Mouse (Mus musculus): ENCODE measurements around the gene March7.

The March7 gene

DNA sequence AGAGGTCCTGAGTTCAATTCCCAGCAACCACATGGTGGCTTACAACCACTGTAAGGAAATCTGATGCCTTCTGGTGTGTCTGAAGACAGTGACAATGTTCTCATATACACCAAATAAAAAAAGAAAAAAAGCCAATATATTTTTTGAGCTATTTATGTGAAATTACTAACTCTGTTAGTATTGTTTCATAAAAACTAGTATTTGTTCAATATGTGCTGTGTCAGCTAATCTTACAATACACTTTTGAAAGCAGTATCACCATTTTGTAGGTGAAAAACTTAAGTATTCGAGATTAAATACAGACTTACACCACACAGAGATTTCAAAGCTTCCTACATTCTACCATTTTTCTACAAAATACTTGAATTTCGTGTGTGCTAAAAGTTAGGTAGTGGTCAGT is 5.0 kb downstream of the March7 start:
- no peak for DNase-seq (ENCODE audit: low read depth, low spot score)

DNA sequence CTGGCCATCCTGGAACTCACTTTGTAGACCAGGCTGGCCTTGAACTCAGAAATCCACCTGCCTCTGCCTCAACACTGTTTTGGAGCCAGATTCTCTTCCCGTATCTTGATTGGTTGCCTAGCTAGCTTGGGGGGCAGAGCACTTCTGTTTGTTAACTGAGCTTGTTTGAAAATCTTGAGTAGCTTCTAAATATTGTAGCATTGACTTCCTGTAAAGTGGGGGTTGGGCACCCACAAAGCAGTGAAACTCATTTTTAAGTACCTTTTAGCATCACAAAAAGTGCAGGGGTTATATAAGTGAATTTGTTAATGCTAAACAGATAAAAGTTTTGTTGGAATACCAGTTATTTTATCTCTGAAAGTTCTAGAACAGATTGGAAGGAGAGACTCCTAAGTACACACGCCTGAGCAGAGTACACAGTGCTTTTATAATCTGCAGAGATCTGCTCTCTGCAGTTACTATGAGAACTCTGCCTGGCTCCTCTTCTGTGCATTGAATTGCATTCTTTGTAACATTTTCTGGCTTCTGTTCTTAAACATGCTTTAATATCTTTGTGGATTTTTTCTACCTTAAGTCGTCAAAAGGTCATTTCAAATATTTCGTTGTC is 7.0 kb downstream of the March7 start:
- DNase-seq (ENCODE audit: low read depth, low spot score): peak; percentile 24

DNA sequence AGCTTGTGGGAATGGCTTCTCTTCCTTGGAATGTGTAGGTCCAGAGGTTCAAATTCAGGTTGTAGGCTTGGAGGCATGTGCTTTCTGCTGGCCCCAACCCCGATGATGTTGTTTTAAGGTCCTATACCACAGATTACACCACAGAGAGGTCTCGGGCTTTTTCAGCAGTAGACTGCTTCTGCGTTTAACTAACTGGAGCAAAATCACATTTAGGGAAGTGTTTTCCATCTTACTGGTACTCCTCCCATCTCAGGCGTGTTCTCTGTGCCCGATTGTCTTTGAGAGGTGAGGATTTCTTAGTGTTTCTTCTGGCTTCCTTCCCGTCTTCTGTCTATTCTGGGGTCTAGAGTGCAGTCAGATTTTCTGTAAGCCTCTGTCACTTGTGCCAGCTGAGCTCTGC is 7.9 kb downstream of the March7 start:
- DNase-seq (ENCODE audit: low read depth, low spot score): no peak

DNA sequence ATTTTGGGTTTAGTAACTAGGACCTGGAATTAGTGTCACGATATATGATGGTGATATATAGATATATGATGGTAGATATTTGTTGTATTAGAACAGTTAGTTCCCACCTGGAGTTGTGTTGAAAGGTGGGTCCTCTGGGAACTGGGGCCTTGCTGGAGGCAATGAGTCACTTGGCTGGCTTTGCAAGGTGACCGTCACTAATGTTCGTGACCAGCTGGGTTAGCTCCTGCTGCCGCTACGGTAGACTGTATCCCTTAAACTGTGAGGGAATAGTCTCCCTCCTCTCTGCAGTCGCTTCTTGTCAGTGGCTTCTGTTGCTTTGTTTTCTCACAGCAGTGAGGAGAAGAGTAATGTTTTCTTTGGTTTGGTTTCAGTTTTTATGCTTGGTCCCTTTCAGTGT is 11.5 kb downstream of the March7 start:
- DNase-seq (ENCODE audit: low read depth, low spot score): peak; percentile 75

DNA sequence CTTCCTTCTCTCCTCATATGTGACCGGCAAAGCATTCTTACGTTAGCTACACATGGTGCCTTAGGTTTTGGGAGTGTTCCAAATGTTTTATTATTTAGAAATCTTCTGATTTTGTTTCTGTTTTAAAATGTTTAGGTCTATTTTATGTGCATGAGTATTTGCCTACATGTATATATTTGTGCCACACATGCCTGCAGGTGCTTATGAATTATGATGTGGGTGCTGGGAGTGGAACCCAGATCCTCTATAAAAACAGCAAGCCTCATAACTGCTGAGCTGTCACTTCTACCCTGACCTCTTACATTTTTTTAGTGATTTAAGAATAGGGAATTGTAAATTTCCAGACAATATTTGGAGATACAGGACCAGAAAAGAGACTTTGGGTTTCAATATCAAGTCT is 12.3 kb downstream of the March7 start:
- DNase-seq (ENCODE audit: low read depth, low spot score): no peak

DNA sequence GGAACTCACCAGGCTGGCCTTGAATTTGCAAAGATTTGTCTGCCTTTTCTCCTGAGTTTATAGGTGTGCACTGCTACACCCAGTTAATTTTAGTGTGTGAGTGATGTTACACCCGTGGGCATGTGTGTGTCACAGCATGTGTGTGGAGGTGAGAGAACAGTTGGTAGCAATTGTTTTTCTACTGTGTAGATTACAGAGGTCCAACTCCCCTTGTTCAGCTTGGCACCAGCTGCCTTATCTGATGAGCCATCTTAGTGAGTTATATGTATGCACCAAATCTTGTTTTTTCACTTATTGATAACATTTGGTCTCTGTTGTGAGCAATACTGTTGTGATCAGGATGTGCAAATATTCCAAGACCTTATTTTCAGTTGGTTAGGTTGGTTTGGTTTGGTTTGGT is 13.8 kb downstream of the March7 start:
- peak; percentile 41 for DNase-seq (ENCODE audit: low read depth, low spot score)

DNA sequence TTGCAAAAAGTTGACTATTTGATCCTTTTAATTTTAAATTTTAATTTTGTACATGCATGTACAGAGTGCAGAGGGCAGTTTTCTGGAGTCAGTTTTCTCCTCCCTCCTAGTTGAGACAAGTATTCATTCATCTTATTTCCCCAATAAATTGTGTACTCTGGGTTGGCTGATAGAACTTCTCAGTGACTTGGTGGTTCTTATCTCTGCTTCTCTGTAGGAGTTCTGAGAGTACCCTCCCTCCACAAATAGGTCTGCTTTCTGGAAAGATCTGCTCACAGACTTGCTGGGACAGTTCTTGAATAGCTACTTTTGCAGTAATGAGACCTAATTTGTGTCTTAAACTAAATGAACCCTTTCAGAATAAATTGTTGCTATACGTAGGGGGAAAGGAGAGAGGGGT is 18.8 kb downstream of the March7 start:
- DNase-seq (ENCODE audit: low read depth, low spot score): no peak

DNA sequence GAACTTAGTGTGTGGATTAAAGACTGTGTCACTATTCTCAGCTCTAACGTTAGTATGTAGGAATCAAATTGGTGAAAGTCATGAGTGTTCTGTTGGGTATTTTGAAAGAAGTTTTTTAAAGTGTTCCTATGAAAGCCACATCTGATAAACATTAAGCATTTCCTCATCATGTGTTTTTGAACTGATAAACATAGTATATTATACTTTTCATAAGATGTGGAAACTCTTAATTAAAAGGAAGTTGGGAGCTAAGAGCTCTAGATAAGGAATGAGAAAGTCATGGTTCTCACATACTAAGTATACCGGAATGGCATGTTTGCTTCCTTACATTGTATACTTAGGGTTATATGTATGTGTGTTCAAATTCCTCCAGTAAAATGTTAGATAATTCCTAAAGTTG is 20.7 kb downstream of the March7 start:
- DNase-seq (ENCODE audit: low read depth, low spot score): no peak

DNA sequence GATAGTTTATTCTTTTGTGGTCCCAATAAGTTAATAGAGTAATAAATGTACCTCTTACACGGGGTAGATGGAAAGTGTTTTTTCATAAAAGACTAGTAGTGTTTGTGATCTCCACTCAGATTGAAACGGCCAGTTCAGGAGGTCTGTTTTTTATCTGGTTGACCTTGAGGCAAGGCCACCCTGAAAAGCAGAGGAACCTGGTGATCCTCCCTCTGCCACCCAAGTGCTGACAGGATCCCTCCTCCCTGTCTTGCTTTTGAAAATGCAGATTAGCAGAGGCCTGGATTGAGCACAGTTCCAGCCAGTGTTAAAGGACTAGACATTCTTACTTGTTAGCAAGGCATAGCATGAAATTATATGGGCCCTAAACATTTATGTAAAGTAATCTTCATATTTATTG is 23.5 kb downstream of the March7 start:
- DNase-seq (ENCODE audit: low read depth, low spot score): no peak

DNA sequence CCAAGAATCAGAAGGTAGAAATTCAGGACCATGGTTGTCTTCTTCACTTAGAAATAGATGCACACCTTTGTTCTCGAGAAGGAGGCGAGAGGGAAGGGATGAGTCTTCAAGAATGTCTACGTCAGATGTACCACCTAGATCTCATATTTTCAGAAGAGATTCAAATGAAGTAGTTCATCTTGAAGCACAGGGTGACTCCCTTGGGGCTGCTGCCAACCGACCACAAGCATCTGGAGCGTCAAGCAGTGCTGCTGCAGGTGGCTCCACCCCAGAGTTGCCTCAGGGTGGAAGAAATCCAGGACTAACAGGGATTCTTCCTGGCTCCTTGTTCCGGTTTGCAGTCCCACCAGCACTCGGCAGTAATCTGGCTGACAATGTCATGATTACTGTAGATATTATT is 24.8 kb downstream of the March7 start:
- DNase-seq (ENCODE audit: low read depth, low spot score): peak; percentile 23

DNA sequence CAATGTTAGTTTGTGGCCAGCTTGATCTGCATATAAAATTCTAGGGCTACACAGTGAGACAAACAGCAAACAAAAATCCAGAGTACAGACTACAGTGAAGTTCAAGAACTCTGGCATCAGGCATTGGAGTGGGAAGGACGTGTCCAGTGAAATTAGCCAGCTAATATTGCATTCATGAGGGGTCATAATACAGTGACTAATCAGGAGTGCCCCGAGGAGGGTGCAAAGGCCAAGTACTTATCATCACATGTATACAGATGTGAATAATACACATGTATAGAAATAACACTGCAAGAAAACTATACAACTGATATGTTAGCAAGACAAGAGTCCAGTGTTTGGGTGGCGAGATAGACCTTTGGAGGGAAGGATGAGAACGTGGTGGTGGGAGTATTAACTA is 43.1 kb downstream of the March7 start:
- no peak for DNase-seq (ENCODE audit: low read depth, low spot score)

DNA sequence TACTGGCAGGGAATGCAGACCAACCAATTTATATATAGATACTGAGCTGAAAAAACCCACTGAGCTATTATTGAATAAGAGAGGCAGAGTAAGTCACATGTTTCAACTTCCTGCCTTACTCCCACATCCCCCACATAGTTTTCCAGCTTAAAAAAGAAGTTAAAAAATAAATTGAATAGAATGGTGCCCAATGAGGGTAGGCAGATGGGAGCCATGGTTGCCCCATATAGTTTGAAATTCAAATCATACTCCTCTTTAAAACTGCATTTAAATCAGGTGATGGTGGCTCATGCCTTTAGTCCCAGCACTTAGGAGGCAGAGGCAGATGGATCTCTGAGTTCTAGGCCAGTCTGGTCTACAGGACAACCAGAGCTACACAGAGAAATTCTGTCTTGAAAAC is 43.8 kb downstream of the March7 start:
- peak; percentile 66 for DNase-seq (ENCODE audit: low read depth, low spot score)

DNA sequence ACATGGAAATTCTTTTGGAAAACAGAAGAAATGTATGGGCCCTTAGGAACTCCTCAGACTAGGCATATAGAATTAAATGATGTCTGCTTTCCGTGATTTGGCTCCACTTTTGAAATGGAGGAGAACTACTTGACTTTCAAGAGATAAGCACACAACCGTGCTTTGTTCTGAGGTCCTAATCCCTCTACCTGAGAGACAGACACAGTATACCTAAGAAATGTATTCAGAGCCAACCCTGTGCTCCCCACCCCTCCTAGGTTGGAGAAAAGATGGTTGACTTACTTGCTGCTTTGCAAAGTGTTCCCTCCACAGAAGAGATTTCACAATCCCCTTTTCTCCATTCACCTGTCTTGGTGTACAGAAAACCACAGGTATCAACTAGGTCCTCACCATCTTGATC is 47.1 kb downstream of the March7 start:
- DNase-seq (ENCODE audit: low read depth, low spot score): no peak

DNA sequence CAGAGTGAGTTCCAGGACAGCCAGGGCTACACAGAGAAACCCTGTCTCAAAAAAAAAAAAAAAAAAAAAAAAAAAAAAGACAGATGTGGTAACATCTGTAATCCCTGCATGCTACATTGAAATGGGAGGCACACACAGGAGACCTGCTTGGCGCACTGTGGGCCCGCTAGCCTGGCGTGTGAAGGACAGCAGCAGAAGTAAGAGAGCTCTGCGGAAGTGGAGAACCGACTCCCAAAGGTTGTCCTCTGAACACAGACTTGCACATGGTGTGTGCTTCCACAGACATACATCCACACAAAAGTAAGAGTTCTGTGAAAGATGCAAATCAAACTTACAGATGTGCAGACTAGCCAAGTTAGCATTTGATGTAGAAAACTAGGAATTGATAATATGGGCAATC is 49.5 kb downstream of the March7 start:
- no peak for DNase-seq (ENCODE audit: low read depth, low spot score)

DNA sequence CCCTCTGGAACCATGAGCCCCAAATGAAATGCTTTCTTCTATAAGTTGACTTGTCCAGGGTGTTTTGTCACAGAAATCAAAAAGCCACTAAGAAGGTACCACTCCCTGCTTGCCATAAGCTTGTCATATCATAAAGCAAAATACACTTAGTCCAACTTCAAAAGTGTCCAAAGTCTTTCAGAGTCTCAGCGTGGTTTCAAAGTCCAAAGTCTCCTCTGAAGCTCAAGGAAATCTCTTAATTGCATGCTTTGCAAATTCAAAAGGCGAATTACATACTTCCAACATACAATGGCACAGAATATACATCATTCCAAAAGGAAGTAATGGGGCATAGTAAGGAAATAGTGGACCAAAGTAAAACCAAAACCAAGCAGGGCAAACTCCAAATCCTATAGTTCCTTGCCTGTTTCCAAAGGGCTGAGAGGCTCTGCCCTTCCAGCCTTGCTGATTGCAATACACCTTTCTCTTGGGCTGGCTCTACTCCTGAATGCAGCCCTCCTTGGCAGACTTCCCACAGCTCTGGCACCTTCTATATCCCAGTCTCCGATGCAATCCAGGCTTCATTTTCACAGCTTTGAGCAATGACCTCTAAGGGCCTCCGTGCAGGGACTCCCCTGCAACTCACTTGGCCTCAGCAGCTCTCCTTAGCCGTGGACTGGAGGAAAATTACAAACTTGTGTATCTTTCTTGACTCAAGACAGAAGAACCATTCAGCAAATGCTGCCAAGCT is 51.1 kb downstream of the March7 start:
- DNase-seq (ENCODE audit: low read depth, low spot score): no peak

DNA sequence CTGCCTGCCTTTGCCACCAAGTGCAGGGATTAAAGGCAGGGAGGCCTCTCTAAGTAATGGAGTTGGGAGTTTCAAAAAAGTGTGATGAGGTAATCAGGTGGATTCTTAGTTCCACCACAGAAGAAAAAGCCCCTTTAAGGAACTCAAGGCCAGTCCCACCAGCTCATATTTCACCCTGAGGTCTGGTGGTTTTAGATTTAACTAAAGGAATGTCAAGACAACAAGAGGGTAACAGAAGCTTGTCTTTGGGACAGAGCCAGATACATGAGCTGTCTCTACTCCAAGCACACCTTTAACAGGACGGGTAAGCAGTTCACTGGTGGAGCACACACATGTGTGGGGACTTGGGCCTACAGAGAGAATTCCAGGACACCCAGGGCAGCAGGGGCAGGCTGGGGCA is 57.9 kb downstream of the March7 start:
- DNase-seq (ENCODE audit: low read depth, low spot score): no peak

DNA sequence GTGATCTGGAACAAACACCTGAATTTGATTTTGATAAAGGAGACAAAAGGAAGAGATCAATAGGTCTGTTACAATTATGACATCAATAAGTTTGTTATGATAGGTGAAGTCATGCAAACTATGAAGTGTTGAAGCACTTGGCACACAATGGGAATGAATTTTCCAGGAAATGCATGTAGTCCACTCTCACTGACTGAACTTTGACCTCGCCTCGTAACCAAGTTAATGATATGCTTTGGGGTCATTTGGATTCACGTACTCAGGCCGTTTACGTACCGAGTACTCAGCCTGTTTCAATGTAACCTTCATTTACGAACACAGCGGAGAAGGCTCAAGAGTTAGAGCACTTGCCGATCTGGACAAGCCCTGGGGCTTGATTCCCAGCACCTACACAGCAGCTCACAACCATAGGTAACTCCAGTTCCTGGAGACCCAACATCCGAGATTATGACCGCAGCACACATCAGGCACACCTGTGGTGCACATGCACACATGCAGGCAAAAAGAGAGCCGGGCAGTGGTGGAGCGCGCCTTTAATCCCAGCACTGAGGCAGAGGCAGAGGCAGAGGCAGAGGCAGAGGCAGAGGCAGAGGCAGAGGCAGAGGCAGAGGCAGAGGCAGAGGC is 60.3 kb downstream of the March7 start:
- DNase-seq (ENCODE audit: low read depth, low spot score): no peak

DNA sequence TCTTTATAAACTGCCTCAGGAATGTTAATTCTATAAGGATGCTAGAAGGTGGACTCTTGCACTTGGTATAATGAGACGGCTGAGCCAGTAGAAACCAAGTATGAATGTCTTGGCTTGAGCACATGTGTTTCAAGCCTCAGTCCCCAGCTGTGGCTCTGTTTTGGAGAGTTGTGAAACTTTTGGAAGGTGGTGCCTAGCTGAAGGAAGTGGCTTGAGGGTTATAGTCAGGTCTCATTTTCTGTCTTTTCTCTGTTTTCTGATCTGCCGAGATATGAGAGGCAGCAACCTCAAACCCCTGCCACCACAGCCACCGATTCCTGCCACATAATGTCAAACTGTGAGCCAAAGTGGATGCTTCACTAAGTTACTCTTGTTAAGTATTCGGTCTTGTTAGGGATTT is 68.9 kb downstream of the March7 start:
- DNase-seq (ENCODE audit: low read depth, low spot score): no peak

DNA sequence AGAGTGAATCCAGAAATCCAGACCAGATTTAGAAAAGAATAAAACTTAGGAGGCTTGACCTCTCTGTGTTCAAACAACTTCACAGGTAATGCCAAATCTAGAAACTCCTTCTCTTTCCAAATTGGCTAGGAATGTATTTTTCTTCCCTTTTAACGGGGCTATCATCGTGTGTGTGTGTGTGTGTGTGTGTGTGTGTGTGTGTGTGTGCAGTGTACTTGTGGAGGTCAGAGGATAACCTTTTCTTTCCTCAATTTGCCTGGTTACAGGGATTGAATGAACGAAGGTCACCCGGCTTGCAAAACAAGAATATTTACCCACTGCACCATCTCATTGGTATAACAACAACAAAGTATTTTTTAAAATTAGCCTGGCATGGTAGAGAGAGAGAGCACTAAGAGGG is 72.9 kb downstream of the March7 start:
- DNase-seq (ENCODE audit: low read depth, low spot score): no peak

DNA sequence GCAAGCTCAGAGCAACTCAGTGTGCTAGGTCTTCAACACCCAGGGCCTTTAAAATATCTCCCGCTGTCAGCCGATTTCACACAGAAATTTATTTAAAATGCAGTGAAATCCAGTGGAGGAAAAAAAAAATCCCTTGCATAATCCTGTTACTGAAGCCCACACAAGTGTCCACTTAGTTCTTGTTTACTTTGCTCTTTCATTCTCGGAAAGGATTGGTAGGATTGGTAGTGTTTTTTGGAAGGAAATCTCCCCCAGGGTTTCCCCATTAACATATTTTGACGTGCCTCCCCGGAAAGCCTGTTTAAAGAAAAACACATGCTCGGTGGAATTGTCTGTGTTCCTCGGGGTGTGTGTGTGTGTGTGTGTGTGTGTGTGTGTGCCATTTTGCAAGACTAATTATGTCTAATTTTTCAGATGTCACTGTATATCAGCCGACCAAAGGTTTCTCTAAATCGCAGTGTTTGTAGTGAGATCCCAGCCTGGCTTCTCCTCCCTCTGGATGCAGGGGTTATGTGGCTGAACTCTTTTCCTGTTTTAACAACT is 73.6 kb downstream of the March7 start:
- peak; percentile 23 for DNase-seq (ENCODE audit: low read depth, low spot score)

DNA sequence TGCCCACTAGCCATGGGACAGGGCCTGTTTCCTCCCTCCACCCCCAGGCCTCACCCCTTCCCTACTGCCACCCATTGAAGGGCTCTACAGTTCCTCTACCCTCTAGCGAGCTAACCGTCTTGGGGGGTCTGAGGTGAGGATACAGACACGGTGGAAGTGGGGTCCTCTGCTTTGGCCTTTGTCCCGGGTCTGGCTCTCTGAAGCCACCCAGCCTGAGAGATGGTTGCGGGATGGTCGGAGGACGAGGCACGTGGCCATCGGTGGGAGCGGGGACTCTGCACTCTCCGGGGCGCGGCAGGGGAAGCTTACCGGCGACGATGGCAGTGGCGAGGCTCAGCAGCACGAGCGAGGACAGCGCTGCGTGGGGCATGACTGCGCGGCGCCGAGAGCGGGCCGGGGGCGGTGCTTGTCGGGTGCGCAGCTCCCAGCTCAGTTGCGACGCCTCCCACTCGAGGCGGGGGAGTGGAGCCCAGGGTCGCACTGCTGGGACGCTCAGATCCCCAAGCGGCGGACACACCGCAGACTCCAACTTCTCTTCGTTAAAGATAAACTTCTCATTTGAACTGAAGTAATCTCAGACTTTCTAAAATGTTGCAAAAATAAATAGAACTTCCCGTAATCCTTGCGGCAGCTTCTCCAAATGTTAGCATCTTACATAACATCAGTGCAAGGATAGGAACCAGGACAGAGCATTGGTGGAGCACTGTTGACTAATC is 74.2 kb downstream of the March7 start:
- DNase-seq (ENCODE audit: low read depth, low spot score): peak; percentile 66

DNA sequence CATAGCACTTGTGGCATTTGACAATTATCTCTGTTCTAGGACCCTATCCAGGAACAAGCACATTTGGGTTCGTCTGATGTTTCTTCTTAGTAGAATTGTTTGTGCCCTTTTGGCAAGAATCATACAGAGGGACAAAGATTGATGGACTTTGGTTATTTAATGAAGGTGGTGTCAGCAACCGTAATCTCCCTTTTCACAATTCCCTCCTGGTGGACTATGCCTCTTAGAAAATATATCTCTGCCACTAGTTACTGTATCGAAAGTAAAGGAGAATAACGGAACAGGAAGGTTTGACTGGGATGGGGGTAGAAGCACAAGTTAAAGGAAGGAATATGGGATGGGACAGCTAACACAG is 74.8 kb downstream of the March7 start, which contains the start of gene Cd302:
TSS of gene Cd302 (minus strand) at position 22 of the 355 bp plus-strand sequence.
- no peak for DNase-seq (ENCODE audit: low read depth, low spot score)
